Mouse (Mus musculus): ENCODE data around the gene Msl3l2.

DNA sequence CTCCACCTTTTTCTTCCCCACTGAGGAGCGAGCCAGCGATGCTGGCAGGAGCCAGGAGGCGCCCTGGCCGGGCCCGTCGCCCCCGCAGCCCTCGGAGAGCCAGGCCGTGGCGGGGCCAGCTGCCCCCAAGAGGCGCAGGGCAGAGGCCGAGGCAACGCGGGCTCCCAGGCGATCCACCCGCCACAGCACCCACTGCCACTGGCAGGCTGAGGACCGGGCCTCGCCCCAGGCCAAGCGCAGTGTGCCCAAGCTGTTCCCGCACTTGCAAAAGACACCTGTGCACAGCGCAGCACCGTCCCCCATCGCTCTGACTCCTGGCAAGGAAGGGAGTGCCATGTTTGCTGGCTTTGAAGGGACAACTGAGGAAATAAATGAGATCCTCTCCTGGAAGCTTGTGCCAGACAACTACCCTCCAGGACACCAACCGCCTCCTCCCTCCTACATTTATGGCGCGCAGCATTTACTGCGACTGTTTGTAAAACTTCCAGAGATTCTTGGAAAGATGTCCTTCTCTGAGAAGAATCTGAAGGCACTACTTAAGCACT, 9.0 kb downstream of the Msl3l2 start:
- no peak for TF ChIP-seq POLR2A (IDR thresholded peaks at IDR 0.05; ENCODE audit: control insufficient read depth in 1 of 2, insufficient read depth in 1 of 2, low read depth in 1 of 2, low read length in 2 of 2, poor library complexity in 1 of 2)
- TF ChIP-seq CTCF (IDR thresholded peaks at IDR 0.05 in 2 of 3, conservative IDR thresholded peaks at IDR 0.05 in 1 of 3; ENCODE audit: control insufficient read depth in 1 of 3, insufficient read depth in 1 of 3, low read depth in 2 of 3, low read length in 3 of 3, poor library complexity in 1 of 3, severe bottlenecking in 1 of 3), result no peak
- no peak for TF ChIP-seq MYC (IDR thresholded peaks at IDR 0.05; ENCODE audit: low read depth, low read length)
- no peak for TF ChIP-seq MAX (IDR thresholded peaks at IDR 0.05; ENCODE audit: low read length)
- TF ChIP-seq ZC3H11A (IDR thresholded peaks at IDR 0.05; ENCODE audit: low read depth, low read length), result no peak
- TF ChIP-seq SIN3A (IDR thresholded peaks at IDR 0.05; ENCODE audit: low read length), result no peak
